Mouse (Mus musculus): ENCODE results near the gene Urb2.
"Not testable (repeated sequence)": the region's sequence is repeated elsewhere in the genome, so short reads cannot be mapped to it uniquely, and the experiment has no call there.

The Urb2 gene

DNA sequence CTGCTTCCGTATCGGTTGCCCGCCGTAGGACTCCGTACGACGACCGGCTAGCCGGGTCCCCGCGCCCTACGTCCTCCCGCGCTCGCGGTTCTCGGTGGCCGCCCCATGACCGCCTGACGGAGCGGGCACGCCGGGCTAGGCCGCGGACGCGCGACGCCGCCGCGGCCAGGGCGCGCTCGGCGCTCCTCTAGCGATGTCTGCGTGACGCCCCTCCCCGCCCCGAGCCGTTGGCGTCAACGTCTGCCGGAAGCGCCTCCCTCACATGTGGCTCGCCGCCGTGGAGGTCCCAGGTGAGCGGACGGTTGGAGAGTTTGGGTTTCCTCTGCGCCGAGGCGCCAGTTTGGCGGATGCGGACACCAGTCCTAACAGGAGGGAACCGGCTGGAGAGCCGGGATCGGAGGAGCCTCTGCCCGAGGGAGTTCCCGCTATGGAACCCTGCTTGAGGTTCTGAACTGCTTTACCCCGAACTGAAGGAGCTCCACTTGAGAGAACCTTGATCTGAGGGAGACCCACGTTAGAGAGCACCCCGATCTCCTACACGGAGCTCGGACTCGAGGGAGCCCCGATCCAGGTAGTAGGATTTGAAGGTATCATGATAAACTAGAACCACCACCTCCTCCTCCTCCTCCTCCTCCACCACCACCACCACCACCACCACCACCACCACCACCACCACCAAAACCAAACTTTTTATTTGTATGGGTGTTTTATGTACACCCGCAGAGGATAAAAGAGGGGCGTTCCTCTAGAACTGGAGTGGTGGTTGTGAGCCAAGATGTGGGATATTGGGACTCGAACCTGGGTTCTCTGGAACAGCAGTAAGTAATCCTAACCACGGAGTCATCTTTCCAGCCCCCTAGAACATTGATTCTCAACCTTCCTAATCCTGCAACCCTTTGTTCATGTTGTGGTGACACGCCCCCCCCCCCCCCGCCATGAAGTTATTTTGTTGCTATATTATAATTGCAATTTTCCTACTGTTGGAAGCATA lies at the start of gene Urb2, which contains the start of gene Taf5l:
TSS of gene Urb2 (plus strand) at position 272 of the 991 bp plus-strand sequence.
TSS of gene Taf5l (minus strand) at position 161 of the 991 bp plus-strand sequence.
- DNase-seq (ENCODE audit: low spot score in 2 of 2), result peak; percentile 87 to 90

DNA sequence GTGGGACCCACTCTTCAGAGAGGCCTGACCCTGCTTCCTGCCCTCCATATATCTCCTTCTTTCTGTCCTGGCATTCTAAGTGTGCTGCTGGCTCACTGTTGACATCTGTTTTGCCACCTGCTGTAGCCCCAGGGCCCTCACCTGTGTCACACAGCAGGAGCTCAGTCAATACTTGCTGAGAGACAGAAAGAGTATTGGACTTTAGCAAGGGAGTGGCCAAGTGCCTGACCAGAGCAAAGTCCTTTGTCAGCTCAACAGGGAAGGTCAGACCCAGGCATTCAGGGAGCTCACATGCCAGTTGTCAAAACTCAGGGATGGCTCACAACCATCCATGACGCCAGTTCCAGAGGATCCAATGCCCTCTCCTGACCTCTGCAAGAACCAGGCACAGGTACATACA lies 47.8 kb upstream of the Urb2 start:
- no peak for DNase-seq (ENCODE audit: low spot score in 2 of 2)

DNA sequence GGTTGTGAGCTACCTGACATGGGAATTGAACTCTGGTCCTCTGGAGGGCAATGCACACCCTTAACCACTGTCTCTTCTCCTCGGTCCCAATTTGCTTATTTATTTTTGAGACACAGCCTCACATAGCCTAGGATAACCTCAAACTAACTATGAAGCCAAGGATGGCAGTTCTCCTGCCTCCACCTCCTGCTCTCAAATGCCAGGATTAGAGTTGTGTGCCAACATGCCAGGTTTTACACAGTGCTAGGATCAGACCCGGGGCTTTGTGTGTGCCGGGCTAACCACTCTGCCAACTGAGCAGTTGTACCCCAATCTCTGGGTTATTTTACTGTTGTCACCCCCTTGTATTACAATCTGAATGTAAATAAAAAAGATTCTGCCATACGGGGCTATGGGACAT lies 43.8 kb upstream of the Urb2 start:
- DNase-seq (ENCODE audit: low spot score in 2 of 2), result no peak

DNA sequence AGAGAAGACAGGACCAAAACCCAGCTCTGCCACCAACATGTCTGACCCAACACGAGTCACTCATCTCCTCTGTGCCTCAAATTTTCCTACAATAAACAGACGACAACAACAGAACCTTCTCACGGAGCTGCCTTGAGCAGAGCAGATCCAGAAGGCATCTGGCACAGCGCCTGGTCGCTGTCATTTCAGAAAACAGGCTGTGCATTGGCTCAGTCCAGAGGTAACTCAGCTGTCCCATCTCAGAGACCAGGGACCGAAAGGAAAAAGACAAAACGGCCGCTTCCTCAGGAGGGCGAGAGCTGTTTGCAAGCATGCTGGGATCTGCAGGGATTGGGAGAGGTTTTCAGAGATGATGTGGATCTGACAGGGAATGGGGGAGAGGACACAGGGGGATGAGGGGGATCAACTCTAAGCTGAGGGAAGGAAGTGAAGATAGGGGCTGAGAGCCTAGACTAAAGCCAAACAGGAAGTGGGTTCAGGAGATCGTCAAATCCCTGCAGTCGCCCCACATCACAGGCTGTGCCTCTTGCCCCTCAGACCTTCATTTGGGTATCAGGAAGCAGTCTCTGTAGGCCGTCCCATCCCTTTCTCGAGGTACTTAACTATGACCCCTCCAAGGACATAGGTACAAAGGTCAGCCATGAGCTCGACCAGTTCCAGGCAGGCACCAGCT lies 43.0 kb upstream of the Urb2 start:
- DNase-seq (ENCODE audit: low spot score in 2 of 2), result no peak

DNA sequence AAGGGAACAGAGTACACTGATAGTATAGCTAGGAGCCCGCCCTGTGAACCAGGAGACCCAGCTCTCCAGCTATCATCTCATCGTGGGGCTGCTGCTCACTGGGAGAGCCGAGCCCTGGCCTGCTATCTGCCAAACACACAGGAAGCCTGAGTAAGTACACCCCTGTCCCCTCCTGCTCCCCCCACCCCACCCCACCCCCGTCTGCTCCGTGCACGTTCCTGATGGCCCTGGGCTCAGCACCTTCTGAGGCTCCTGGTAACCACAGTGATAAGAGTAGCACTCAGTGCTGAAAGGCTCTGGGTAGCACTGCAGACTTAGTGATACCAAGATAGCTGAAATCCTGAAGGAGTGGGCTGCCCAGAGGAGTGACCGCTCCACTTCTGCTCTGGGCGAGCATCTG lies 42.4 kb upstream of the Urb2 start:
- DNase-seq (ENCODE audit: low spot score in 2 of 2), result no peak

DNA sequence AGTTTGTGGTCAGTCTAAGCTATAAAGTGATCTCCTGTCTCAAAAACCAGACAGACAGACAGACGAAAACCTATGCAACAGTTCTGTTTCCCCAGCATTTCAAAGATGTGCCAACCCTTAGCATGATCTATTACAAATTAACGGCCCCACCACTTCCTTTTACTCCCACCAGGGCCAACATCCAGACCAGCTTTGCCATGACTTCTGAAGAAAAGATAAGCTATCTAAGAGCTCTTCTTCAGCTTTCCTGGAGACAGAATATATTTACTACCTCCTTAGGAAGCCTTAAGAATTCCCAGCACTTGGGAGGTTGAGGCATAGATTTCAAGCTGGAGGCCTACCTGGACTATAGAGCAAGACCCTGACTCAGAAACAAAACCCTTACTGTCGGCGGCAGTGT lies 41.1 kb upstream of the Urb2 start:
- DNase-seq (ENCODE audit: low spot score in 2 of 2), result no peak

DNA sequence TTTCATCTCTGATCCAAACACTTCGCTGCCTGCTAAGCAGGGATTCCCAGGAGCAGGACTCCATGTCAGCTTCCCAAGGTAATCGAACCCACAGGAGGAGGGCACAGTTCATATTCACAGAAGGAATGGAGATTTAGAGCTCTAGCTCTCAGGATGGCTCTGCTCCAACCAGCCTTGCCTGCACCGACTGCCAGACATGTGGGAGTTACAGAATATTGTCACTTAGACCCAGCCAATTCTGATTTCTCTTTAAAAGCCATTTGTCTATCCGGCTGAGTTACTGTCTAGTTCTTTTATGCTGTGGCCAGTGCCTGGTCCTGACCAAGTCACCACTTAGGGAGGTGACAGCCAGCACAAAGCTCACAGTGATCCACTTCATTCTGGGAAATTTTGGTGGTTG lies 39.6 kb upstream of the Urb2 start:
- no peak for DNase-seq (ENCODE audit: low spot score in 2 of 2)

DNA sequence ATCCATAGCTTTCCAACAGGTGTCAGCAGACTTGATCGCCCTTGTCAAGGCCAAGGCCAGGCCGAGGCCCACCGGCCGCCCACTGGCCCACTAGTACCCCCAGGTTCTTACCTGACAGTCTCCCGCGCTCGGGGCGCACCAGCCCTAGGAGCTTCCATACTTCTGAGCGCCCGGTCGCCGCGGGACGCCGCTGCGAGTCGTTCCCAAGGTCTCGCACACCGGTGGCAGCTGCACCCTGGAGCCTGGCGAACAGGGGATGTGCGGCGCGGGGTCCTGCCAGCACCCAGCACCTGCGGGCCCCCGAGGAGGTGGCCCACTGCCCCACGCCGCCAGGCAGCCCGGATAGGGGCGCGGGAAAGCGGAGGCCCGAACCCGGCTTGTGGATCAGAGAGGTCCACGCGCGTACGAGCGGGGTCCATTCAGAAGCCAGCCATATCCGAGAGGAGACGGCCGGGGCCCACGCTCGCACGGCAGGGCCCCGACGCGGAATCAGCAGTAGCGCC lies 39.0 kb upstream of the Urb2 start:
- DNase-seq (ENCODE audit: low spot score in 2 of 2), result peak in 1 of 2 experiments; percentile 9

DNA sequence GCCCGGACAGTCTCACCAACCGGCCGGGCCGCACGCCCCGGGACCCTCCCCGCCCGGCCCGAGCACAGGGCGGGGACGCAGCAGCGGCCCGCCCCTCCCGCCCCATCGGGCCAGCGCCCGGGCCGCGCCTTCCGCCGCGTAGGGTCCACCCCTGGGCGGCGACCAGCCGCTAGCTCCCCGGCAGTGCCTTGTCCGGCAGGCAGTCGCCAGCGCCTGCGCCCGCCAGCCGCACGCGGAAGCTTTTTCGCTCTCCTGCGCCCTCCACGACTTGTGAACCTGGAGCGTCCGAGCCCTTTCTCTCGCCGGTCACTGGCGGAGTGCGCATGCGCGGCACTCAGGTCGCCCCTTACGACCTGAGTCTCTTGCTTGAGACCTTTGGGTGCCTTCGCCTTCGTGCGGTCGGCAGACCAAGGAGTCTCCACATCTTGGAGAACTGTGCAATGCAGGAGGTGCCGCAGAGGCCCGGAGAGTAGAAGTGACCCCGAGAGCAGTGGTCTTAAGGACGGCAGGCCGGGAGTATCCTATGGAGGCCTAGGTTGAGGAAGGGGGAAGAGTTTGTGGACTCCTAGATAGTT lies 38.4 kb upstream of the Urb2 start, which contains the start of gene Abcb10:
TSS of gene Abcb10 (minus strand) at position 297 of the 575 bp plus-strand sequence.
- DNase-seq (ENCODE audit: low spot score in 2 of 2), result peak; percentile 83 to 87

DNA sequence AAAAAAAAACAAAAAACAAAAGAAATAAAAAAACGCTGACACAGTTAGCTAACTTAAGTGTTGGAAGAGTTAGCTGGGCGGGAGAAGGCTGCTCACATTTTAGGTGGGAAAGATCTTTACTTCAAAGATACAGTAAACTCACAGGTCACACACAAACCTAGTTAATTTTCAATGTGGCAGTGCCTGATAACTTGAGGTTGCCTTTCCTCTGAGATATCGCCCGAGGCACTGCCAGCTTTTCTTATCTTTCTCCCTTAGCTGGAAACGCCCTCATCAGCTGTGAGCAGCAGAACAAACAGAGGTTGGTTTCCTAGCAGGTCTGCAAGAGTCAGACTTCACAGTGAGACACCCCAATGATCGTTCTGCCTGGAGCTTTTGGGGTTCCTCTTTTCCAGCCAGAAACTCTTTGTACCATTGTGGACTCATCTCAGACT lies 32.7 kb upstream of the Urb2 start:
- DNase-seq (ENCODE audit: low spot score in 2 of 2), result no peak

DNA sequence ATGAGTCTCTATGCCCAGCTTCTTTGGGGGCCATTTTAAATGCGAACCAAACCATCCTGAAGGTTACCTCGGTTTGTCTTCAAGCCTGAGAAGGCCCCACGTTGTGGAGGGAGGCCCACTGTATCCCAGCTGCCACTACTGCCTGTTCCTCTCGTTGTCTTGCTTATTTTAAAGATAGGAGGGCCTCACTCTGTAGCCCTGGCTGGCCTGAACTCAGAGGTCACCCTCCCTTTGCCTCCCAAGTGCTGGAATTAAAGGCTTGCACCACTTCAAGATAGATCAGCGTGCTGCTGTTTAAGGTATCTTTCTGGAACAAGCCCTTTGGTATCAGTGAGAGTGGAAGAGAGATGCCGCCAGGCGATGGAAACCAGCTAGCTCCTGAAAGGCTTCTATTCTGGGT lies 32.2 kb upstream of the Urb2 start:
- DNase-seq (ENCODE audit: low spot score in 2 of 2), result no peak

DNA sequence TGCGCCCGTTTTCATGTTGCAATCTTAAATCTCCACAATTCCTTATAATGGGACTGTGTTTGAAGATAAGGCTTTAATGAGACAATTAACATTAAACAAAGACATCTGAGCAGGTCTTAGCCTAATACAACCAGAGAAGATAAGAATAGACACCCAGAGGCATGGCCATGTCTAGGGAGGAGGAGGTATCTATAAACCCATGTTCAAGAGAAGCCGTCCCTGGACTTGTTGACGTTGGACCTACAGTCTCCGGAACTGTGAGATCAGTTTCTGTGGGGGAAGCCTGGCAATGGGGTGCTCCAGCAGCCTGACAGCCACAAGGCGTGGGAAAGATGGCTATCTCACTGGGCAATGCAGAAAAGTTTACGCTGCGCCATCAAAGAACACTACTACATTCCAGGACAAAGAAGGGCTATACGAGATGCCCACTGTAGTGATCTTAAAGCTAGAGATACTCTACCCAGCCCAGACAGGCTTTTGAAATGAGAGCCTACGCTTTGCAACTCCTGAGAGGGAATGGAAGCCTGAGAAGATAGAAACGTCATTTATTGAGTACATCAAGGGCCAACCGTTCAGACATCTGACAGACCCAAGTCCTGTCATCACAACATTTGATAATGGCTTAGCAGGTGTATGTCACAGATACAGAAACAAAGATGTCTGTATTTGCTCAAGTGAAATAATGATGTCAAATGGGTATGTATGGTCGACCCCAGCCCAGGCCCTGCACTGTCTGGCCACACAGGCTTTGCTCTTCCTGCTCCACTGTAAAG lies 30.8 kb upstream of the Urb2 start:
- no peak for DNase-seq (ENCODE audit: low spot score in 2 of 2)

DNA sequence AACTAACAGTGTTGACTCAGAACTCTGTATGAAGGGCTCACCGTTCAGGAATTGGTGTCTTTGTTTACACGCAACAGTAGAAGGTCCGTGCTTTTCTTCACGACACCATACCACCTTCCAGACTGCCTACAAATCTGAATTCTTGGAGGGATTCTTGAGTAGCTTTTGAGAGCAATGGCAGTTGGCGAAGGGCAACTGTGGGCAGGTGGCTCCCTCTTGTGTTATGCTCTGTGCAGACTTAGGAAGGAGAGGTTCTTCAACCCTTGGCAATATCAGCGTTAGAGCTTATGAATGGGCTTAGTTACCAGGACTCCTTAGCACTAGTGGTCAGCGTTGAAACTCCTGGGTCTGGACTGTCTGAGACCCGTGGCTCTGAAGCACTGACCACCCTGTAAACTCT lies 28.7 kb upstream of the Urb2 start:
- DNase-seq (ENCODE audit: low spot score in 2 of 2), result no peak

DNA sequence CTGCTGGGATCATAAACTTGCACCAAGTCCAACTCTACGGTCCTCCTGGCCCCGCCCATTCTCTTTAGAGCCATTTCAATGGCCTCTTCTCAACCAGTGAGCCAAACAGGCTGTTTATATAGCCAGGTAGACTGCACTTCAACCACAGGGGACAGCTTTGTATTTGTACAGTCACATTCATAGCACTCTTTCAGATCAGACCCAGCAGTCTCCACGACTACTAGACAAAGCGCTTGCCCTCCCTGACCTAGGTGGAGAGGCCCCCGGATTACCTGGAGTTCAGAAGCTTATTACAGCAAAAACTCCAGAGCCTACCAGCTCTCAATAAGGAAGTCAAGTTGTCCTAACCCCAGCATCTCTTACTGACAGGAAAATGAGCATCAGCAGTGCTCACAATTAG lies 27.7 kb upstream of the Urb2 start:
- no peak for DNase-seq (ENCODE audit: low spot score in 2 of 2)

DNA sequence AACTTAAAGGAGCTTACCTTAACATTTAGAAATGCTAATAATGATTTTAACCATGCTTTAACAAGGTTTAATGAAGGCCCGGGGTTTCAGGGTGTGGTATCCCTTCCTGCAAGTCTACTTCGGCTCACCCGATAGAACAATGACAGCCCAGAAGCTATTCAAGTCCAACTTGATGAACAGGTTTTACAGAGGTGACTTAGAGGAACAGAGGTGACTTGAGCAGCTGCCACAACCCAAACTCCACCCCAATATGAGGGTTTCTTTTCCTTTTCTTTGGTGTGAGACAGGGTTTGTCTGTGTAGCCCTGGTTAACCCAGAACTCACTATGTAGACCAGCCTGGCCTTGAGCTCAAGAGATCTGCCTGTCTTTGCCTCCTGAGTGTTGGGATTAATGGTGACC lies 27.3 kb upstream of the Urb2 start:
- DNase-seq (ENCODE audit: low spot score in 2 of 2), result no peak

DNA sequence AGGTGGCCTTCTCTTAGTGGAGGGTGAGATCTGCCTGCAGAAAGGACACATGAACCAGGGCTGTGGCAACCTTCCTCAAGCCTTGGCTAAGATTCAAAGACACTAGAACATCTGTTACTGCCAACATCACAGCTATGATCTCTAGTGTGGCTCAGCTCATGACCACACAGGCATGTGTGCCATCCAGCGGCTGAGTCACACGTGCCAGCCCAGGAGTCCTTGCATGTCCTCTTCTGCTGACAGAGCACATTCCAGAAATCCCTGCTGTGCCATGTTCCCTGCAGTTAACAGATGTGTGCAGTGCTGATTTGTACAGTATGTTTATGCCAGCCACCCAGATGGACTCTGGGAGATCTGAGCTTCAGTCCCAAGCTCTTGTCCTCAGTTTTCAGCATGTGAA lies 21.7 kb upstream of the Urb2 start:
- DNase-seq (ENCODE audit: low spot score in 2 of 2), result no peak

DNA sequence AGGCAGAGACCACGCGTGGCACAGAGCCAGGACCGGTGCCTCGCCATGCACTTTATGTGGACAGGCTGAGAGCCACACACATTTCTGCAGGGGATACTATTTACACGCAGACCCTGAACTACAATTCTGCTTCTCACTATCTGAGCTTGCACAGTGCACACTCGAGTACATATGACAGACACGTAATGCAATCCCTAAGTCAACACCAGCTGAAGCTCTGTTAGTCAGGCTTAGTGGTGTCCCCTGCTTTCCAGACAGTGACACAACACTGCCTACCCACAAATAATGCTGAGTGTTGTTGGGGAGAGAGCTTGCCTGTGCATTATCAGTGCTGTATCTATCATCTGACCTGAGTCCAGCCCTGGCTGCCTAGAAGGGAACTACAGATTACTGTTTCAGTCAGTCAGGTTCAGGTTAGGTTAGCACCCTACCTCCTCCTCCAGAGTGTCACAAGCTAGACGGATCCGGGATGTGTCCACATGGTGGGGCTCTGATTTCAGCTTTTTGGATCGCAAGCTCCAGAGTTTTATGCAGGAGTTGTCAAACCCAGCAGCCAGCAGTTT lies 18.7 kb upstream of the Urb2 start:
- DNase-seq (ENCODE audit: low spot score in 2 of 2), result no peak

DNA sequence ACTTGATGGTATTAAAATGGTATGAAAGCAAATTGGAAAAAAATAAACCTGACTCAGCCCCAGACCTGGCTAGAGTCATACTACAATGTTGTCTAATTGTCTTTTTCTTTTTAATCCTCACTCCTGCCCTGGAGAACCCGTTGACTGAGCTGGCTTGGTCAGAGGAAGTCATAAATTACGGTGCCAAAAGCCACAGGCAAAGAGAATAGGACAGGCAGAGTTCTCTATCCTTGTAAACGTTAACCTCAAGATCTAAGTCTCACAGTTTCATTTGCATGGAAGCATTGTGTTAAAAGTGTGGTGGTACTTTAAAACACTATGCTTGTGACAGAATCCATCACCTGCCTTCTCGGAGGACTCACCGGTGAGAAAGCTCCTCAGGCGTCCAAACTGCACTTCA lies 13.5 kb upstream of the Urb2 start:
- DNase-seq (ENCODE audit: low spot score in 2 of 2), result no peak

DNA sequence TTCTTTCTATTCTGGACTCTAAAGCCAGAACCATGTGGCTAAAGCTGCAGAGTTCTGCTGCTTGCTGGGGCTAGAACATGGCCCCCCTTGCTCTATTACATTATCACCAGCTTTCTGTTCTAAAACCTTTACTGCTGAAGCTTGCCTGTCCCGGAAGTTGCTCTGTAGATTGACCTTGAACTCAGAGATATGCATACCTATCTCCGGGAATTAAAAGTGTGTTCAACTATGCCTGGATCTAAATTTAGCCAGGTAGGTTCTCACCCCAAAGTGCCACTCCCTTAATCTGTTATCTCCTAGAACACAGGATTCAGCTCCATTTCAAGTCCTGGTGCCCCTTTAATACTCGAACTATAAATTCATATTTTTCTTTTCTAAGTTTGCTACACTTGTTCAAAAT lies 9.7 kb upstream of the Urb2 start:
- DNase-seq (ENCODE audit: low spot score in 2 of 2), result no peak

DNA sequence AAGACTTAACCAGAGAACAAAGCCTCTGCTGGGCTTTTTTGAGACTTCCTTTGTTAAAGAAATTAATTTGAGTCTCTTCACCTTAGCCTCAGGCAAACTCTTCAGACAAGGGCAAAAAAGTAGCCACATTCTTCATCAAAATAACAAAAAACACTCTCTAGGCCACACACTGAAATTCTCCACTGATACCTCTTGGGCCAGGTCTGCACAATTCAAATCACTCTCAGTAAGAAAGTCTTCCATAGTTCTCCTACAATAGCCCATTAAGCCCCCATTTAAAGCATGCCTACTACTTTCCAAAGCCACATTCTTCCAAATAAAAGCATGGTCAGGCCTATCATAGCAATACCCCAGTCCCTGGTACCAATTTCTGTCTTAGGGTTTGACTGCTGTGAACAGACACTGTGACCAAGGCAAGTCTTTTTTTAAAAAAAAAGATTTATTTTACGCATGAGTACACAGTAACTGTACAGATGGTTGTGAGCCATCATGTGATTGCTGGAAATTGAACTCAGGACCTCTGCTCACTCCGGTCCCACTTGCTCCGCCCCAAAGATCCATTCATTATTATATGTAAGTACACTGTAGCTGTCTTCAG lies 9.2 kb upstream of the Urb2 start:
- no peak for DNase-seq (ENCODE audit: low spot score in 2 of 2)

DNA sequence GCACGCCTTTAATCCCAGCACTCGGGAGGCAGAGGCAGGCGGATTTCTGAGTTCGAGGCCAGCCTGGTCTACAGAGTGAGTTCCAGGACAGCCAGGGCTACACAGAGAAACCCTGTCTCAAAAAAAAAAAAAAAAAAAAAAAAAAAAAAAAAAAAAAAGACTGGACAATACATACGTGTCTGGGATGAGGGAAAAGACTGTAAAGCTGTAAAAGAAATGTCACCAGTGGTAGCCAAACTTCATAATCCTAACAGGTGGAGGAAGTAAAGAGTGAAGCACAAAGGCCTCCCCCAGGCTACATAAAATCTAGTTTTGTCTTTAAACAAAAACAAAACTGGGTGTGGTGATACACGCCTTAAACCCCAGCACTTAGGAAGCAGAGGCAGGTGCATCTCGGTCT lies 7.0 kb upstream of the Urb2 start:
- not testable (repeated sequence) for DNase-seq (ENCODE audit: low spot score in 2 of 2)

All from natural killer cell, adult 2 months (primary cell).